Mouse (Mus musculus) forebrain, embryonic 11.5 days (tissue): ENCODE results near the gene Hmgn5. TPM values are rescaled to one million over a fixed set of nuclear protein-coding genes. Genes with fewer than 3 reads are reported as not detected.

ENCODE experiments used
- polyA plus RNA-seq: library from polyadenylated mRNA; unstranded; fragments of >200 nt; fragmentation: Nextera tagmentation; extraction: Ambion mirVana; gene quantifications from 2 replicates; pipeline ENCODE4 v1.2.1, GENCODE M21; 2014

Hmgn5 gene
- polyA plus RNA-seq, 1 experiment from 2014 or later = 33.1 TPM

Other genes starting within 250 kb of the Hmgn5 start
- gene Brwd3, start 179.0 kb downstream of the Hmgn5 start, polyA plus RNA-seq = 3.8 and 4.9 TPM in 2 replicates
- gene Sh3bgrl, start 82.0 kb upstream of the Hmgn5 start, polyA plus RNA-seq = 197 and 244 TPM in 2 replicates
- 0.17 TPM in 1 of 2 replicates, not detected in the other for gene Gm6377, start 183.4 kb upstream of the Hmgn5 start, polyA plus RNA-seq